Comparison of ENCODE assay signal across 22 mouse cellular contexts in genomic region chr5:99477420-99477815, GRCm38 (mm10).
"Had no signal": no experiment of that assay in that cellular context is flagged by ENCODE, and none has a peak within 500 bp of the region (broad histone marks: within the 10 kb centered on the region; RNA-seq: fewer than 3 reads in every experiment).

No protein-coding gene starts in this region.

- H3K27me3 ChIP-seq: limb, embryonic 12.5 days; limb, embryonic 15.5 days; midbrain, embryonic 15.5 days; neural tube, embryonic 15.5 days had no signal

- H3K27ac ChIP-seq: layer of hippocampus, adult 2 months; limb, embryonic 12.5 days; limb, embryonic 15.5 days; liver, embryonic 14.5 days; macrophage; midbrain, embryonic 15.5 days; neural tube, embryonic 12.5 days; neural tube, embryonic 15.5 days; stomach, postnatal 0 days had no signal

- H3K9ac ChIP-seq: limb, embryonic 12.5 days; limb, embryonic 15.5 days; liver, embryonic 14.5 days; liver, postnatal 0 days; lung, embryonic 14.5 days; midbrain, embryonic 12.5 days; midbrain, embryonic 15.5 days; neural tube, embryonic 12.5 days; neural tube, embryonic 15.5 days had no signal

- H3K9me3 ChIP-seq: limb, embryonic 12.5 days; limb, embryonic 15.5 days; midbrain, embryonic 12.5 days; midbrain, embryonic 15.5 days; neural tube, embryonic 12.5 days; neural tube, embryonic 15.5 days had no signal

- H3K4me2 ChIP-seq: limb, embryonic 12.5 days; limb, embryonic 15.5 days; liver, embryonic 11.5 days; lung, embryonic 14.5 days; midbrain, embryonic 12.5 days; midbrain, embryonic 15.5 days; neural tube, embryonic 12.5 days; neural tube, embryonic 15.5 days had no signal

- DNase-seq: kidney, adult 9 months; kidney, postnatal 25 days; layer of hippocampus, adult 9-11 months; left cerebral cortex, postnatal 4 days; liver, postnatal 0 days; lung, embryonic 14.5 days; right cerebral cortex, adult 18-20 months; right cerebral cortex, postnatal 14 days; right cerebral cortex, postnatal 4 days; thymus, postnatal 36 days had no signal

- H3K4me3 ChIP-seq: layer of hippocampus, adult 2 months; limb, embryonic 12.5 days; limb, embryonic 15.5 days; midbrain, embryonic 12.5 days; midbrain, embryonic 15.5 days; neural tube, embryonic 12.5 days; neural tube, embryonic 15.5 days had no signal

- ATAC-seq: lung, postnatal 0 days; midbrain, embryonic 15.5 days had no signal

- H3K36me3 ChIP-seq: limb, embryonic 12.5 days; limb, embryonic 15.5 days; midbrain, embryonic 12.5 days; midbrain, embryonic 15.5 days; neural tube, embryonic 12.5 days; neural tube, embryonic 15.5 days had no signal
